Mouse (Mus musculus) G1E (cell line): ENCODE data around the gene Wdr92. TPM values are rescaled to one million over a fixed set of nuclear protein-coding genes. Genes with fewer than 3 reads are reported as not detected.

Experiments
- ATAC-seq: 2 replicates; pipeline ENCODE4 v1.8.0; 2016; ENCODE audit warnings: mild to moderate bottlenecking; ENCODE audit not compliant: insufficient number of reproducible peaks, poor library complexity, low FRiP score, severe bottlenecking; ENCODE audit errors: extremely low read depth
- DNase-seq: peaks from one replicate; pipeline ENCODE4 v3.0.0; 2012; ENCODE audit warnings: low spot score
- H3K27me3 ChIP-seq: 2 replicates; pipeline ENCODE4 v1.6.1; 2012; ENCODE audit warnings: mild to moderate bottlenecking, low read length, inconsistent platforms; ENCODE audit not compliant: insufficient read depth
- H3K36me3 ChIP-seq: replicated peaks from 2 replicates; pipeline ENCODE3; 2012; ENCODE audit warnings: mild to moderate bottlenecking, inconsistent platforms
- H3K4me1 ChIP-seq: 2 replicates; pipeline ENCODE4 v1.6.1; 2012; ENCODE audit warnings: low read depth, low read length, inconsistent platforms, mixed read lengths; ENCODE audit not compliant: insufficient read depth
- H3K4me3 ChIP-seq: 2 replicates; pipeline ENCODE4 v1.5.1; 2012; ENCODE audit warnings: low read depth, mild to moderate bottlenecking, inconsistent platforms, low read length, moderate library complexity, mixed read lengths
- H3K9me3 ChIP-seq: replicated peaks from 2 replicates; pipeline ENCODE4 v1.6.1; 2012; ENCODE audit warnings: inconsistent platforms
- CTCF ChIP-seq: IDR thresholded peaks from 2 replicates; pipeline ENCODE4 v1.5.1; 2012; ENCODE audit warnings: low read depth, low read length, inconsistent platforms, mixed read lengths
- GATA1 ChIP-seq: IDR thresholded peaks from 2 replicates; pipeline ENCODE4 v1.6.1; 2012; ENCODE audit warnings: borderline replicate concordance, low read length, inconsistent platforms, mixed read lengths
- GATA2 ChIP-seq: IDR thresholded peaks from 2 replicates; pipeline ENCODE4 v1.6.1; 2012; ENCODE audit warnings: low read depth, low read length, inconsistent platforms, borderline replicate concordance
- POLR2AphosphoS5 ChIP-seq: IDR thresholded peaks from 2 replicates; pipeline ENCODE4 v1.6.1; 2012; ENCODE audit warnings: low read depth, low read length, inconsistent platforms; ENCODE audit not compliant: insufficient replicate concordance
- TAL1 ChIP-seq: conservative IDR thresholded peaks from 2 replicates; pipeline ENCODE4 v1.6.1; 2012; ENCODE audit warnings: low read depth, low read length, inconsistent platforms, mixed read lengths
- polyA plus RNA-seq: library from polyadenylated mRNA; stranded (reverse); fragments of >175 nt; gene quantifications from 2 replicates; pipeline ENCODE4 v1.2.3, GENCODE M21; 2012
- total RNA-seq, 2 experiments: library from RNA; stranded (forward) in 1 of 2; stranded (reverse) in 1 of 2; fragments of 200-1000 nt in 1 of 2; fragments of >200 nt in 1 of 2; fragmentation: Nextera tagmentation in 1 of 2; gene quantifications; 2 replicates each; pipeline ENCODE4 v1.2.3; 2014 to 2017

Gene Wdr92
- total and polyA plus RNA-seq, 3 experiments: 4.8 to 45.1 (median 29.6) TPM

DNA sequence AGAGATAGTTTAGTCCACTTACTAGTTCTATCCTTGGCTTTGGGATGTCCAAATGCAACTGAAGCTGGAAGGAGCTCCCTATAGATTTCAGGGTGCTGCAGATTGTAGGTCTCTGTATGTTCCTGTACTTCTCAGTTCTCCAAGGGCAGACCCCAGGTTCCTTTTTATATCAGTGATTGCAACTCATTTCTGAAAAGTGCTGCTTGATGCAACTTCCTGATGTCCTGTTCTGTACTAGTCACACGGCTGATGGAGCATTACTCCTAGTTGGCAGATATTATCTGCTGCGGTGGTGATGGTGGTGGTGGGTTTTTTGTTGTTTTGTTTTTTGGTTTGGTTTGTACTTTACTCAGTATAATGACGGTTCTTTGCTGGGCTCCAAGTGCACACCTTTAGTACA lies 1.2 kb upstream of the Wdr92 start:
- Histone ChIP-seq H3K27me3 (no peaks in the 10 kb centered on the region), H3K4me1 (peaks cover 32% of the 10 kb centered on the region), H3K36me3 (peaks cover 31% of the 10 kb centered on the region), H3K4me3 (no peak overlapping the region), H3K9me3 (no peaks in the 10 kb centered on the region)
- DNase-seq: no peak
- no peak for TF ChIP-seq GATA2
- no peak for TF ChIP-seq POLR2AphosphoS5
- no peak for TF ChIP-seq GATA1
- TF ChIP-seq TAL1: no peak
- no peak for TF ChIP-seq CTCF
- no peak for ATAC-seq

DNA sequence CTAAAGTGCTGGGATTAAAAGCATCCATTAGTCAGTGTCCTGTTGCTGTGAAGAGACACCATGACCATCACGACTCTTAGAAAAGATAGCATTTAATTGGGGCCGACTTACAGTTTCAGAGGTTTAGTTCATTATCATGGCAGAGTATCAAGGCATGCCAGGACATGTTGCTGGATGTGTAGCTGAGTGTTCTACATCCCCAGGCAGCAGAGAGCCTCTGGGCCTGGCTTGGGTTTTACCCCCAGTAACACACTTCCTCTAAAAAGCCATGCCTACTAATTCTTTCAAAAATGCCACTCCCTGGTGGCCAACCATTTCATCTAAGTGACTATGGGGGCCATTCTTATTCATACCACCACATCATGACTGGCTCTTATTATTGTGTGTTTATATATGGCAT lies 1.3 kb downstream of the Wdr92 start:
- Histone ChIP-seq H3K4me3 (no peak overlapping the region), H3K27me3 (no peaks in the 10 kb centered on the region), H3K36me3 (peaks cover 41% of the 10 kb centered on the region), H3K9me3 (no peaks in the 10 kb centered on the region), H3K4me1 (peaks cover 32% of the 10 kb centered on the region)
- TF ChIP-seq CTCF: no peak
- no peak for TF ChIP-seq GATA2
- TF ChIP-seq GATA1: no peak
- TF ChIP-seq TAL1: no peak
- TF ChIP-seq POLR2AphosphoS5: no peak
- DNase-seq: no peak
- ATAC-seq: no peak

DNA sequence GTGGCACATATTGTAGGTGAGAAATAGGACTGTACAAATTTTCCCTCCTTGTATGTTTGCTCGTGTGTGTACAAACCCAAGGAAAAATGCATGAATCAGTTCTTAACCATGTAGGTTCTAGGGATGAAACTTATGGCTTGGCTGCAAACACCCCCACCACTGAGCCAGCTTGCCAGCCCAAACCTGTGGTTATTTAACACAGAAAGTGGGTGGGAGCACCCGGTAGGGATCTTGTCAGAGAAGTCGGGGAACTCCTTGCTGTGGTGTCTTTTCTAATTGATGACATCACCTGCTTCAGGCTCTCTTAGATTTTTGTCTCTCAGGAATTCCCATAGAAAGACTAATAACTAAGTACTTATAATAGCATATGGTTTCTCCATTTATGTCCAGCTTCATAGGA lies 5.7 kb downstream of the Wdr92 start:
- no peaks in the 10 kb centered on the region for H3K9me3 ChIP-seq
- no peak for ATAC-seq
- H3K4me3 ChIP-seq: no peak overlapping the region
- TF ChIP-seq GATA1 (no peak), POLR2AphosphoS5 (no peak), CTCF (no peak), GATA2 (no peak), TAL1 (no peak)
- peaks cover 17% of the 10 kb centered on the region for H3K4me1 ChIP-seq
- DNase-seq: no peak
- H3K27me3 ChIP-seq: no peaks in the 10 kb centered on the region
- H3K36me3 ChIP-seq: peaks cover 63% of the 10 kb centered on the region

DNA sequence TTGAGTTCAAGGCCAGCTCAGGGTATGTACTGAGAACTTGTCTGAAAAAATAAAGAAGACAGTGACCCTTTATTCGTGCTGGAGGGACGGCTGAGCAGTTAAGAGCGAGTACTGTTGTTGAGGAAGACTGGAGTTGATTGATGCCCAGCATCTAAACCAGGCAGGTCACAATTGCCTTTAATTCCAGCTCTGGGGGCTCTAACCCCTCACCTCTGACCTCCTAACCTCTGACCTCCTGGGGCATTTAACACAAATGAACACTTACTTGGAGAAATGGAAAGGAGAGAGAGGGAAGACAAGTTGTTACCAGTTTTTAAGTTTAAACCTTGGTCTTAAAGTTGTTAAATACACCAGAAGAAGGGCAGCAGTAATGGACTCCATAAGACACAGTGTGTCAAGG lies 6.9 kb downstream of the Wdr92 start:
- ATAC-seq (no peak), DNase-seq (no peak)
- no peak overlapping the region for H3K4me3 ChIP-seq
- H3K36me3 ChIP-seq: peaks cover 61% of the 10 kb centered on the region
- H3K27me3 ChIP-seq: no peaks in the 10 kb centered on the region
- TF ChIP-seq GATA1 (no peak), CTCF (no peak), TAL1 (no peak), GATA2 (no peak), POLR2AphosphoS5 (no peak)
- no peaks in the 10 kb centered on the region for H3K9me3 ChIP-seq
- H3K4me1 ChIP-seq: peaks cover 7% of the 10 kb centered on the region; the same call in 1 of the 2 replicates

DNA sequence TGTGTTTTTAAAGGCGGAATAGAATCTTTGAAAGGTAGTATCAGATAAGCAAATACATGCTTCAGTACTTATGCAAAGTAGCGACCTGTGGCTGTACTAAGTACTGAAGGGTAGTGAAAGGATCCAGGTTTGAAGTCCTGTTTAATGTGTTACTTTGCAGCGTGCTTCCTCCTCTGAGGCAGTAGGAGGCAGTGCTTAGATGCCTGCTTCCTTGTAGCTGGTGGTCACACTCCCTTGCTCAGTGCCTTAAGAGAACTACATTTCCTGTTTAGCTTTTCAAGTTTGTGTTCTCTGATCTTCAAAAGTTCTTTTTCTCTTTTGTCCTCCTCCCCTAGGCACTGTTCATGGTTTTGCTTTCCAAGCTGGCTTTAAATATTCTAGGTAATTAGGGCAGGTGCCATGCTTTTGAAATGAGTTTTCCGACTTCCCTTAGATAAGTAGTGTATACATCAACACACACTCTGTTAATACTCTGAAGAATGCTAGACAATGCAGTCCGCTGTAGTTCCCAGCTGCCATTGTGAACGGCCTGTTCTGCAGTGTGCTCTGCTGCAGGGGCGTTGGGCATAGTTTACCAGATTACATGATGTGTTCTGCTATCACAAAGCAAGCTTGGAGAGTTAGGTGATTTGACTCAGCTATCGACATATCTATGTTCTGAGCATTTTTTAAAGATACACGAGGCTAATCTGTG lies 10.4 kb downstream of the Wdr92 start:
- H3K4me3 ChIP-seq: no peak overlapping the region
- no peak for ATAC-seq

DNA sequence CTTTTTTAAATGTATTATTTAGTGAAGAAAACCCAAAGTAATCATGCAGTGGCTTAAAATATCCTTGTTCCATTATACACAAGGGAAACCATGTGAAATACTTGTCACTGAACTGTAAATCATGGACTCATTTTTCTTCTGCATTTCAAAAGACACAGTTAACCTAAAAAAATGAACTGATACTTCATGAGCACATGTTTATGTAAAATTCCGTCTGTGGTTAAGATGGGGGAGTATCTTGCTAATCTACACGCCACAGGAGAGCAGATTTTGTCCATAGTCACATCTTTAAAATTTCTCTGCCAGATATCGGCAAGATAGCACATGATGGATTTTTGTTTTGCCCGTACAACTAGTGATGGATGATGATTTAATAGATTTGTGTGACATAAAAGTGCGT lies 17.3 kb downstream of the Wdr92 start:
- Histone ChIP-seq H3K36me3 (peaks cover 92% of the 10 kb centered on the region), H3K4me3 (no peak overlapping the region), H3K27me3 (no peaks in the 10 kb centered on the region), H3K4me1 (no peaks in the 10 kb centered on the region; the same call in 1 of the 2 replicates), H3K9me3 (no peaks in the 10 kb centered on the region)
- ATAC-seq: no peak
- TF ChIP-seq POLR2AphosphoS5 (no peak), TAL1 (no peak), GATA2 (no peak), CTCF (no peak), GATA1 (no peak)
- no peak for DNase-seq

More for the DNA sequence above, 10.4 kb downstream of the Wdr92 start:
- Histone ChIP-seq H3K27me3 (no peaks in the 10 kb centered on the region), H3K9me3 (no peaks in the 10 kb centered on the region), H3K4me1 (no peaks in the 10 kb centered on the region; the same call in 1 of the 2 replicates), H3K36me3 (peaks cover 74% of the 10 kb centered on the region)
- DNase-seq: no peak
- TF ChIP-seq TAL1 (no peak), GATA1 (no peak), GATA2 (no peak), CTCF (no peak), POLR2AphosphoS5 (no peak)
